Mouse (Mus musculus): ENCODE data around the gene Rgl1. TPM values are rescaled to one million over a fixed set of nuclear protein-coding genes. Genes with fewer than 3 reads are reported as not detected.
A peak's percentile ranks its signal among the peaks of the same experiment; 100 is the strongest.

Gene Rgl1
- total RNA-seq, 1 experiment: 1.3 TPM

- no peaks in the 10 kb centered on the region for H3K36me3 ChIP-seq (ENCODE audit: control insufficient read depth, insufficient read depth, low read length, poor library complexity, severe bottlenecking)
- no peak overlapping the region for H3K4me3 ChIP-seq (ENCODE audit: insufficient read depth in 1 of 2, low read depth in 1 of 2, low read length in 2 of 2, poor library complexity in 1 of 2, severe bottlenecking in 1 of 2)
- H3K9ac ChIP-seq (ENCODE audit: insufficient read depth, low read depth, low read length, poor library complexity, severe bottlenecking): no peak overlapping the region
- no peak overlapping the region for H3K27ac ChIP-seq (ENCODE audit: insufficient read depth, low read depth, low read length, poor library complexity, severe bottlenecking)
- in situ Hi-C loops (cut with MboI; ENCODE audit: low sequenced_read_pairs in 2 of 2, unreplicated experiment in 2 of 2): loop anchor here in 1 of 2 experiments (10.0 kb wide), 2 partner anchors 154 to 224 kb away; no protein-coding TSS in a partner anchor
- no peaks in the 10 kb centered on the region for H3K9me3 ChIP-seq (ENCODE audit: control insufficient read depth, insufficient read depth, low read depth, low read length)
- peaks cover 0 to 3% of the 10 kb centered on the region in 2 experiments; a peak in 1 of 4 replicates for H3K4me1 ChIP-seq (ENCODE audit: control insufficient read depth in 2 of 2, insufficient read depth in 2 of 2, low read length in 2 of 2, poor library complexity in 1 of 2)
- no peak; the same call in 1 of the 2 replicates for TF ChIP-seq ZC3H11A (IDR thresholded peaks at IDR 0.05; ENCODE audit: borderline replicate concordance, low read depth, low read length)
- no peak for TF ChIP-seq MAFK (IDR thresholded peaks at IDR 0.05; ENCODE audit: insufficient read depth, low read depth, low read length)
- DNase-seq (ENCODE audit: low read depth, low spot score): peak; percentile 59
Measured at GRCm38 (mm10) chr1:152520798-152521575, 245.2 kb downstream of the Rgl1 start.

DNA sequence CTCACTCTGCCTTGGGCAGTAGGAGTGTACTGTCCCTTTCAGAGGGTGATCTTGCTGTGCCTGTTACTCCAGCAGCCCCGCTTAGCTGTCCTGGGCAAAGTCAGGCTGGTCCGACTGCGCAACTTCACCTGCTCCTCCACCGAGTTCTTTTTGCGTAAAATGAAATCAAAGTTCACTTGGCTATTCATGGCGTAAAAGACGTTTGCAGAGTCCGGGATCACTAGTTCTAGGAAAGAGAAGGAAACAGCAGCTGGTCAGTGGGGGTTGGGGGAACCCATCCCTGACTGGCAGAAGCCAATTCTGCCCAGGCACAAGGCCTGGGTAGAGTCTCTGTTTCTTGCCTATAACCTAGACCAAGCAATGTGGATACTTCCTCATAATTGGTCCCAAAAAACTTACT lies 247.2 kb downstream of the Rgl1 start:
- in situ Hi-C loops (cut with MboI; ENCODE audit: low sequenced_read_pairs in 2 of 2, unreplicated experiment in 2 of 2): no loop called here
- no peak for DNase-seq (ENCODE audit: low read depth, low spot score)
- H3K9ac ChIP-seq (ENCODE audit: insufficient read depth, low read depth, low read length, poor library complexity, severe bottlenecking): no peak overlapping the region

DNA sequence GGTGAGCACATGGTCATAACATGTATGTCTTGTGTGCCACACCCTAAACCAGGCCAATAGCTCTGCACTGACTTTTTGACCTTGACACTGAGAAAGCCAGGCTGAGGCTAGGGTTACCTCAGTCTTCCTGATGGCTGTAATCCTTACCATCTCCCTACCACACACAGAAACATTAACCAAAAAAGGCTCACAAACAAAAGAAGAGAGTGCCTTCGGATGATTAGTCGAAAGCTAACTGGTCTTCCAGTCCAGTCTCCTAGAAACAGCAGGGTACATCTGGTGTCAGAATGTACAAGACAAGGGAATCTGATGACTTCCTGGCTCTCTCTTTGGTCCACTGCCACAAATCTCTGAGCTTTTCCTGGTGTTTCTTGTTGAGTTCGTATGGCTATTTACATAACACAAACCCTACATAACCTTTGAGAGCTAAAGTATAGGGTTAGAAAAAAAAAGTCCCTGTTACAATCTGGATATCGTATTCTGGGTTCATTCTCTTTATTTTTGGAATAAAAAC lies 249.0 kb downstream of the Rgl1 start:
- in situ Hi-C loops (cut with MboI; ENCODE audit: low sequenced_read_pairs in 2 of 2, unreplicated experiment in 2 of 2): no loop called here

More for the DNA sequence above, 247.2 kb downstream of the Rgl1 start:
- Histone ChIP-seq H3K4me3 (ENCODE audit: insufficient read depth in 1 of 2, low read depth in 1 of 2, low read length in 2 of 2, poor library complexity in 1 of 2, severe bottlenecking in 1 of 2) (no peak overlapping the region), H3K36me3 (ENCODE audit: control insufficient read depth, insufficient read depth, low read length, poor library complexity, severe bottlenecking) (no peaks in the 10 kb centered on the region), H3K4me1 (ENCODE audit: control insufficient read depth in 2 of 2, insufficient read depth in 2 of 2, low read length in 2 of 2, poor library complexity in 1 of 2) (peaks cover 0 to 3% of the 10 kb centered on the region in 2 experiments; a peak in 1 of 4 replicates), H3K9me3 (ENCODE audit: control insufficient read depth, insufficient read depth, low read depth, low read length) (no peaks in the 10 kb centered on the region), H3K27ac (ENCODE audit: insufficient read depth, low read depth, low read length, poor library complexity, severe bottlenecking) (no peak overlapping the region)
- no peak for TF ChIP-seq CHD2 (IDR thresholded peaks at IDR 0.05; ENCODE audit: low read depth, low read length)
- TF ChIP-seq HCFC1 (IDR thresholded peaks at IDR 0.05; ENCODE audit: borderline replicate concordance, insufficient read depth, low read length): no peak
- TF ChIP-seq ZNF384 (IDR thresholded peaks at IDR 0.05; ENCODE audit: low read depth, low read length): no peak
- TF ChIP-seq MAFK (IDR thresholded peaks at IDR 0.05; ENCODE audit: insufficient read depth, low read depth, low read length): no peak
- TF ChIP-seq ZC3H11A (IDR thresholded peaks at IDR 0.05; ENCODE audit: borderline replicate concordance, low read depth, low read length): no peak

DNA sequence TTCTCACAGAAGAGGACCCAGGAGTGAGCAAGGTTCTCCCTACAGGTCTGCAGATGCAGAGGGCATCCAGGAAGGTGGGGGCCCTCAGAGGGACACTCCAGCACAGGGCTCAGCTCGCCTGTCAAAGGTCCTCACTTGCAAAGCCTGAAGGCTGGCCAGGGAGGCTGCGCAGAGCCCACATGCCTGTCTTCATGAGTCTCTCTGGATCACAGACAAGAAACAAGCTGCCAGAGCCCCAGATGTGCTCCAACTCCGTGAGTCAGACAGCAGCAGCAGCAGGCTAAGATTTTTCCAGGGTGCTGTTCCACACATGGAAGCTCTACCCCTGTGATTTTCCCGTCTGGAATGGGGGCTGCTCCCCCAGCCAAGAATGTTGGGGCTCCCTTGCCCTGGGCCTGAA lies 251.9 kb downstream of the Rgl1 start:
- Histone ChIP-seq H3K9me3 (ENCODE audit: control insufficient read depth, insufficient read depth, low read depth, low read length) (no peaks in the 10 kb centered on the region), H3K27ac (ENCODE audit: insufficient read depth, low read depth, low read length, poor library complexity, severe bottlenecking) (no peak overlapping the region), H3K9ac (ENCODE audit: insufficient read depth, low read depth, low read length, poor library complexity, severe bottlenecking) (no peak overlapping the region), H3K4me1 (ENCODE audit: control insufficient read depth in 2 of 2, insufficient read depth in 2 of 2, low read length in 2 of 2, poor library complexity in 1 of 2) (no peaks in the 10 kb centered on the region; a peak in 1 of 4 replicates), H3K36me3 (ENCODE audit: control insufficient read depth, insufficient read depth, low read length, poor library complexity, severe bottlenecking) (no peaks in the 10 kb centered on the region), H3K4me3 (ENCODE audit: insufficient read depth in 1 of 2, low read depth in 1 of 2, low read length in 2 of 2, poor library complexity in 1 of 2, severe bottlenecking in 1 of 2) (no peak overlapping the region)
- TF ChIP-seq MAFK (IDR thresholded peaks at IDR 0.05; ENCODE audit: insufficient read depth, low read depth, low read length) (no peak), HCFC1 (IDR thresholded peaks at IDR 0.05; ENCODE audit: borderline replicate concordance, insufficient read depth, low read length) (no peak), CHD2 (IDR thresholded peaks at IDR 0.05; ENCODE audit: low read depth, low read length) (no peak), ZNF384 (IDR thresholded peaks at IDR 0.05; ENCODE audit: low read depth, low read length) (no peak), ZC3H11A (IDR thresholded peaks at IDR 0.05; ENCODE audit: borderline replicate concordance, low read depth, low read length) (no peak)
- DNase-seq (ENCODE audit: low read depth, low spot score): no peak
- in situ Hi-C loops (cut with MboI; ENCODE audit: low sequenced_read_pairs in 2 of 2, unreplicated experiment in 2 of 2): no loop called here

More for the DNA sequence above, 249.0 kb downstream of the Rgl1 start:
- Histone ChIP-seq H3K36me3 (ENCODE audit: control insufficient read depth, insufficient read depth, low read length, poor library complexity, severe bottlenecking) (no peaks in the 10 kb centered on the region), H3K4me3 (ENCODE audit: insufficient read depth in 1 of 2, low read depth in 1 of 2, low read length in 2 of 2, poor library complexity in 1 of 2, severe bottlenecking in 1 of 2) (no peak overlapping the region), H3K9ac (ENCODE audit: insufficient read depth, low read depth, low read length, poor library complexity, severe bottlenecking) (no peak overlapping the region), H3K9me3 (ENCODE audit: control insufficient read depth, insufficient read depth, low read depth, low read length) (no peaks in the 10 kb centered on the region), H3K27ac (ENCODE audit: insufficient read depth, low read depth, low read length, poor library complexity, severe bottlenecking) (no peak overlapping the region), H3K4me1 (ENCODE audit: control insufficient read depth in 2 of 2, insufficient read depth in 2 of 2, low read length in 2 of 2, poor library complexity in 1 of 2) (peaks cover 0 to 3% of the 10 kb centered on the region in 2 experiments; a peak in 1 of 4 replicates)
- TF ChIP-seq ZC3H11A (IDR thresholded peaks at IDR 0.05; ENCODE audit: borderline replicate concordance, low read depth, low read length) (no peak), MAFK (IDR thresholded peaks at IDR 0.05; ENCODE audit: insufficient read depth, low read depth, low read length) (no peak)
- no peak for DNase-seq (ENCODE audit: low read depth, low spot score)

Data from ES-E14 (cell line).